Mouse (Mus musculus) liver, adult 2 months (tissue): ENCODE measurements around the gene Ggps1. TPM values are rescaled to one million over a fixed set of nuclear protein-coding genes. Genes with fewer than 3 reads are reported as not detected.

Experiments
- DNase-seq: peaks from one replicate; pipeline ENCODE4 v3.0.0-alpha.2; 2011; ENCODE audit warnings: low read depth, low spot score; ENCODE audit errors: extremely low read depth
- H3K27ac ChIP-seq: fragments of 200-500 bp; replicated peaks from 2 replicates; pipeline ENCODE4 v1.5.1; 2012; ENCODE audit warnings: low read depth, mild to moderate bottlenecking, control low read depth, inconsistent platforms, low read length; ENCODE audit not compliant: insufficient read depth
- H3K27me3 ChIP-seq: fragments of 200-500 bp; 2 replicates; pipeline ENCODE4 v1.6.1; 2012; ENCODE audit warnings: mild to moderate bottlenecking, moderate library complexity, low read length, inconsistent platforms; ENCODE audit not compliant: control insufficient read depth, insufficient read depth
- H3K36me3 ChIP-seq: fragments of 200-500 bp; 2 replicates; pipeline ENCODE4 v1.6.1; 2012; ENCODE audit warnings: low read length, inconsistent platforms; ENCODE audit not compliant: control insufficient read depth, insufficient read depth
- H3K4me1 ChIP-seq: fragments of 200-500 bp; 2 replicates; pipeline ENCODE4 v1.6.1; 2011; ENCODE audit warnings: low read length; ENCODE audit not compliant: control insufficient read depth, insufficient read depth
- H3K4me3 ChIP-seq: fragments of 200-500 bp; 2 replicates; pipeline ENCODE4 v1.5.1; 2011; ENCODE audit warnings: low read depth, mild to moderate bottlenecking, control low read depth, low read length, moderate library complexity; ENCODE audit not compliant: insufficient read depth
- H3K79me2 ChIP-seq: fragments of 200-500 bp; 2 replicates; pipeline ENCODE4 v1.6.1; 2012; ENCODE audit warnings: inconsistent platforms, mild to moderate bottlenecking, low read length, moderate library complexity; ENCODE audit not compliant: control insufficient read depth, insufficient read depth
- H3K9ac ChIP-seq: fragments of 200-500 bp; 2 replicates; pipeline ENCODE4 v1.6.1; 2012; ENCODE audit warnings: low read depth, mild to moderate bottlenecking, control low read depth, inconsistent platforms, low read length
- CTCF ChIP-seq: fragments of 200-500 bp; IDR thresholded peaks from 2 replicates; pipeline ENCODE4 v1.5.1; 2011; ENCODE audit warnings: low read depth, low read length, control low read depth
- POLR2A ChIP-seq: fragments of 200-500 bp; IDR thresholded peaks from 2 replicates; pipeline ENCODE4 v1.6.1; 2011; ENCODE audit warnings: low read length, control low read depth; ENCODE audit not compliant: insufficient read depth; ENCODE audit errors: extremely low read depth
- WGBS: fragments of 180-500 bp; shearing (Covaris S2); methylation state at CpG from one replicate; pipeline ENCODE4 v1.1.7; 2018; 5-methylcytosine and 5-hydroxymethylcytosine counted together
- polyA plus RNA-seq: library from polyadenylated mRNA; depleted of rRNA; stranded (reverse); fragments of >200 nt; gene quantifications from 2 replicates; pipeline ENCODE4 v1.2.3, GENCODE M21; 2012; rRNA removed
- total RNA-seq: library from RNA; depleted of rRNA; stranded (reverse); fragments of >200 nt; gene quantifications from 2 replicates; pipeline ENCODE4 v1.2.3, GENCODE M21; 2014; rRNA removed

Gene Ggps1
- total and polyA plus RNA-seq, 2 experiments = 4.4 to 11.0 TPM

- no peak overlapping the region for H3K4me3 ChIP-seq
- H3K27ac ChIP-seq = no peak overlapping the region
- H3K36me3 ChIP-seq = peaks cover 57% of the 10 kb centered on the region
- WGBS = 83% methylated on average over 2 of the region's 2 CpGs
- H3K79me2 ChIP-seq = no peaks in the 10 kb centered on the region
- no peaks in the 10 kb centered on the region for H3K27me3 ChIP-seq
- H3K9ac ChIP-seq = no peak overlapping the region
- TF ChIP-seq CTCF (no peak), POLR2A (no peak)
- H3K4me1 ChIP-seq = peaks cover 2% of the 10 kb centered on the region; the same call in 1 of the 2 replicates
- DNase-seq = no peak
Observed at GRCm38 (mm10) chr13:14006056-14006455, 57.2 kb downstream of the Ggps1 start.

DNA sequence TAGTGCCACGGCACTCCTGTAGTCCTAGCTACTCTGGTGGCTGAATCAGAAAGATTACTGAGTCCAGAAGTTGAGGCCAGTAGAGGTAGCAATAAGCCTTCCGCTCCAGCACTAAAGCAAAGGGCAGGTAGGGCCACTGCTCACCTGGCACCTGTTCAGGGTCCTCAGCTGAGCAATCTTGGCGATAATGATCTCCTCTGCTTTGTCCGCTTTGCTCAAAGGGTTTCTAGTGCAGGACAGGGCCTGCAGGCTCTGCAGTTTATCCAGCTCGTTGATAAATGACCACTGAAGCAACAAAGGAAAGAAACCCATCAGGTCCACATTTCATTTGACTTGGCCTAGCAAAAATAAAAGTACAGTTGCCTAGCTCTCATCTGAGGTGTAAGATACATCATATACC lies 58.3 kb downstream of the Ggps1 start:
- Histone ChIP-seq H3K79me2 (no peaks in the 10 kb centered on the region), H3K4me3 (no peak overlapping the region), H3K4me1 (peaks cover 2% of the 10 kb centered on the region; the same call in 1 of the 2 replicates), H3K27me3 (no peaks in the 10 kb centered on the region), H3K36me3 (peaks cover 64% of the 10 kb centered on the region), H3K9ac (no peak overlapping the region), H3K27ac (no peak overlapping the region)
- 67% methylated on average over 5 of the region's 5 CpGs for whole genome bisulfite sequencing
- DNase-seq = no peak
- TF ChIP-seq CTCF (no peak), POLR2A (no peak)

- TF ChIP-seq POLR2A = no peak
- TF ChIP-seq CTCF = no peak
- WGBS = 76% methylated on average over 4 of the region's 4 CpGs
- Histone ChIP-seq H3K27me3 (no peaks in the 10 kb centered on the region), H3K79me2 (no peaks in the 10 kb centered on the region), H3K4me3 (no peak overlapping the region), H3K27ac (no peak overlapping the region), H3K9ac (no peak overlapping the region), H3K4me1 (peaks cover 2% of the 10 kb centered on the region; the same call in 1 of the 2 replicates), H3K36me3 (peaks cover 67% of the 10 kb centered on the region)
- no peak for DNase-seq
Observed at GRCm38 (mm10) chr13:14004086-14004485, 59.2 kb downstream of the Ggps1 start.

GRCm38 (mm10) chr13:14002706-14003105 lies 60.6 kb downstream of the Ggps1 start:
- Histone ChIP-seq H3K4me1 (peaks cover 2% of the 10 kb centered on the region; the same call in 1 of the 2 replicates), H3K4me3 (no peak overlapping the region), H3K79me2 (no peaks in the 10 kb centered on the region), H3K27ac (no peak overlapping the region), H3K27me3 (no peaks in the 10 kb centered on the region), H3K36me3 (peaks cover 73% of the 10 kb centered on the region), H3K9ac (no peak overlapping the region)
- no peak for TF ChIP-seq POLR2A
- no peak for TF ChIP-seq CTCF
- DNase-seq = no peak
- 61% methylated on average over 2 of the region's 2 CpGs for WGBS

Other genes starting within 250 kb of the Ggps1 start
- 19.5 and 22.8 TPM in 2 replicates for gene B3galnt2, start 109.0 kb downstream of the Ggps1 start, total RNA-seq
- 23.6 and 29.5 TPM in 2 replicates for gene B3galnt2, start 109.0 kb downstream of the Ggps1 start, polyA plus RNA-seq
- 33.7 and 36.2 TPM in 2 replicates for gene Tbce, start 23.9 kb downstream of the Ggps1 start, total RNA-seq
- gene Tbce, start 23.9 kb downstream of the Ggps1 start, polyA plus RNA-seq = 7.6 and 11.9 TPM in 2 replicates
- 13.5 and 14.5 TPM in 2 replicates for gene Arid4b, start 256 bp downstream of the Ggps1 start, total RNA-seq
- gene Arid4b, start 256 bp downstream of the Ggps1 start, polyA plus RNA-seq = 1.8 and 3.0 TPM in 2 replicates